Mouse (Mus musculus) A20 (cell line): ENCODE results near the gene Olfr1467.

Experiments used
- DNase-seq: peaks from one replicate; pipeline ENCODE4 v3.0.0-alpha.2; 2011; ENCODE audit warnings: low read depth, low spot score

Gene Olfr1467

GRCm38 (mm10) chr19:13361936-13362335 is at the start of gene Olfr1467:
Gene Olfr1467, plus strand, starts transcription at chr19:13362236.
- no peak for DNase-seq

- DNase-seq: no peak
Measured at GRCm38 (mm10) chr19:13315441-13315840, 46.6 kb upstream of the Olfr1467 start, which contains the start of gene Olfr1465. Gene Olfr1465, minus strand, starts transcription at chr19:13315541.

GRCm38 (mm10) chr19:13338562-13338961 is 23.5 kb upstream of the Olfr1467 start, which contains the start of gene Olfr1466:
Gene Olfr1466, plus strand, starts transcription at chr19:13338862.
- no peak for DNase-seq

- DNase-seq: no peak
Measured at GRCm38 (mm10) chr19:13407549-13407948, 45.5 kb downstream of the Olfr1467 start, which contains the start of gene Olfr1469. Gene Olfr1469, plus strand, starts transcription at chr19:13407849.
